Mouse (Mus musculus) hindlimb bud, embryonic 11.5 days (tissue): ENCODE measurements around the gene Ube2j1.

Experiments used
- DNase-seq: peaks from one replicate; pipeline ENCODE4 v3.0.0-alpha.2; 2012; ENCODE audit warnings: low read depth, low spot score; ENCODE audit errors: extremely low spot score

The Ube2j1 gene

GRCm38 (mm10) chr4:33068894-33069293 lies 37.7 kb downstream of the Ube2j1 start:
- no peak for DNase-seq

- DNase-seq: no peak
Measured at GRCm38 (mm10) chr4:33070326-33070725, 39.1 kb downstream of the Ube2j1 start.

GRCm38 (mm10) chr4:33071337-33071736 lies 40.1 kb downstream of the Ube2j1 start:
- DNase-seq: no peak

- no peak for DNase-seq
Measured at GRCm38 (mm10) chr4:33072526-33073161, 41.4 kb downstream of the Ube2j1 start.

- DNase-seq: no peak
Measured at GRCm38 (mm10) chr4:33074406-33074805, 43.2 kb downstream of the Ube2j1 start.

- DNase-seq: no peak
Measured at GRCm38 (mm10) chr4:33074851-33075250, 43.6 kb downstream of the Ube2j1 start.

- DNase-seq: no peak
Measured at GRCm38 (mm10) chr4:33075776-33076524, 44.7 kb downstream of the Ube2j1 start.

GRCm38 (mm10) chr4:33077161-33077560 lies 45.9 kb downstream of the Ube2j1 start:
- no peak for DNase-seq

- no peak for DNase-seq
Measured at GRCm38 (mm10) chr4:33077724-33078123, 46.5 kb downstream of the Ube2j1 start.

- DNase-seq: no peak
Measured at GRCm38 (mm10) chr4:33078492-33078891, 47.3 kb downstream of the Ube2j1 start.

GRCm38 (mm10) chr4:33099118-33099694 lies 68.0 kb downstream of the Ube2j1 start:
- no peak for DNase-seq
